Mouse (Mus musculus): ENCODE measurements around the gene Dusp12. TPM values are rescaled to one million over a fixed set of nuclear protein-coding genes. Genes with fewer than 3 reads are reported as not detected.

The Dusp12 gene
- total and polyA plus RNA-seq, 3 experiments: 30.4 to 41.7 (median 30.9) TPM

GRCm38 (mm10) chr1:170898413-170899075 is 13.2 kb upstream of the Dusp12 start (continued):
- TF ChIP-seq JUND (conservative IDR thresholded peaks at IDR 0.05; ENCODE audit: low read depth, low read length) (no peak; the same call in 1 of the 2 replicates), ETS1 (conservative IDR thresholded peaks at IDR 0.05; ENCODE audit: low read depth, low read length) (peak; percentile 68), ZKSCAN1 (IDR thresholded peaks at IDR 0.05; ENCODE audit: borderline replicate concordance, low read depth, low read length) (no peak), ELF1 (IDR thresholded peaks at IDR 0.05; ENCODE audit: low read depth, low read length) (peak; percentile 77), HCFC1 (IDR thresholded peaks at IDR 0.05; ENCODE audit: low read depth, low read length) (no peak; the same call in 1 of the 2 replicates), UBTF (IDR thresholded peaks at IDR 0.05; ENCODE audit: low read depth, low read length) (no peak), POLR2A (IDR thresholded peaks at IDR 0.05; ENCODE audit: low read depth, low read length) (peak; percentile 45; the same call in 1 of the 2 replicates), TCF12 (IDR thresholded peaks at IDR 0.05; ENCODE audit: low read depth, low read length) (peak; percentile 76)

GRCm38 (mm10) chr1:170896651-170897281 is 11.4 kb upstream of the Dusp12 start:
- peak overlapping the region in 1 of 3 experiments; percentile 10 for H3K4me3 ChIP-seq (replicated peaks in 1 of 3; ENCODE audit: low read depth in 2 of 3, low read length in 2 of 3, poor library complexity in 1 of 3)
- dilution Hi-C loops (cut with MboI; ENCODE audit: extremely low pct_ligation_motif_present, extremely low pct_unique_long_range_greater_than_20kb, low sequenced_read_pairs) (no loop called here), in situ Hi-C loops (cut with MboI; ENCODE audit: low pct_ligation_motif_present, low pct_unique_long_range_greater_than_20kb, low sequenced_read_pairs) (loop anchor here (5.0 to 10.0 kb wide), 2 partner anchors 216 to 328 kb away; partner anchors contain the start of genes Apoa2, Cfap126 and Tomm40l)
- H3K9ac ChIP-seq (ENCODE audit: insufficient read depth, low read depth): peak overlapping the region; percentile 25
- no peaks in the 10 kb centered on the region for H3K36me3 ChIP-seq (replicated peaks in 1 of 2; ENCODE audit: control insufficient read depth in 1 of 2, insufficient read depth in 1 of 2, low read length in 1 of 2)
- H3K79me2 ChIP-seq (replicated peaks; ENCODE audit: control insufficient read depth, extremely low read depth, insufficient read depth, poor library complexity, severe bottlenecking): no peaks in the 10 kb centered on the region
- H3K4me1 ChIP-seq (ENCODE audit: control insufficient read depth in 1 of 2, insufficient read depth in 2 of 2): peaks cover 11 to 39% of the 10 kb centered on the region in 2 experiments
- H3K27ac ChIP-seq (ENCODE audit: insufficient read depth, low read depth): peak overlapping the region; percentile 100
- DNase-seq (ENCODE audit: extremely low read depth): peak; percentile 60
- no peaks in the 10 kb centered on the region for H3K27me3 ChIP-seq (replicated peaks)
- peak overlapping the region; percentile 31 for H3K4me2 ChIP-seq (ENCODE audit: insufficient read depth, low read depth, poor library complexity, severe bottlenecking)
- no peaks in the 10 kb centered on the region for H3K9me3 ChIP-seq (replicated peaks; ENCODE audit: low read length)
- TF ChIP-seq TCF12 (IDR thresholded peaks at IDR 0.05; ENCODE audit: low read depth, low read length) (peak; percentile 3; the same call in 1 of the 2 replicates), POLR2A (IDR thresholded peaks at IDR 0.05; ENCODE audit: low read depth, low read length) (no peak), ZMIZ1 (IDR thresholded peaks at IDR 0.05; ENCODE audit: low read depth, low read length) (no peak), EP300 (IDR thresholded peaks at IDR 0.05; ENCODE audit: low read length) (peak; percentile 83), ELF1 (IDR thresholded peaks at IDR 0.05; ENCODE audit: low read depth, low read length) (0 out of 2 replicates have a peak, but pooled peaks have one; percentile 2), JUND (conservative IDR thresholded peaks at IDR 0.05; ENCODE audit: low read depth, low read length) (no peak), IRF4 (IDR thresholded peaks at IDR 0.05; ENCODE audit: low read depth, low read length) (peak; percentile 69), ETS1 (conservative IDR thresholded peaks at IDR 0.05; ENCODE audit: low read depth, low read length) (no peak; the same call in 1 of the 2 replicates), MYC (IDR thresholded peaks at IDR 0.05; ENCODE audit: low read depth, low read length) (no peak; the same call in 1 of the 2 replicates), SMC3 (IDR thresholded peaks at IDR 0.05; ENCODE audit: low read depth, low read length) (no peak), ZC3H11A (IDR thresholded peaks at IDR 0.05; ENCODE audit: low read depth, low read length) (no peak), KAT2A (IDR thresholded peaks at IDR 0.05; ENCODE audit: insufficient replicate concordance, low read length) (no peak), GABPA (IDR thresholded peaks at IDR 0.05; ENCODE audit: insufficient replicate concordance, low read depth, low read length) (no peak), RCOR1 (conservative IDR thresholded peaks at IDR 0.05; ENCODE audit: low read depth, low read length) (no peak), CHD1 (IDR thresholded peaks at IDR 0.05; ENCODE audit: low read depth, low read length) (no peak; the same call in 1 of the 2 replicates), TBP (conservative IDR thresholded peaks at IDR 0.05; ENCODE audit: low read depth, low read length) (no peak), MAFK (IDR thresholded peaks at IDR 0.05; ENCODE audit: insufficient replicate concordance, low read length) (no peak; the same call in 1 of the 2 replicates), MXI1 (IDR thresholded peaks at IDR 0.05; ENCODE audit: low read depth, low read length) (no peak), SIN3A (IDR thresholded peaks at IDR 0.05; ENCODE audit: low read length) (peak; percentile 69; the same call in 1 of the 2 replicates), NELFE (IDR thresholded peaks at IDR 0.05; ENCODE audit: low read depth, low read length) (no peak), MEF2A (IDR thresholded peaks at IDR 0.05; ENCODE audit: borderline replicate concordance, low read depth, low read length) (peak; percentile 97), NRF1 (IDR thresholded peaks at IDR 0.05; ENCODE audit: low read depth, low read length) (no peak), POLR2AphosphoS2 (IDR thresholded peaks at IDR 0.05; ENCODE audit: low read depth, low read length) (no peak), HCFC1 (IDR thresholded peaks at IDR 0.05; ENCODE audit: low read depth, low read length) (peak; percentile 42; the same call in 1 of the 2 replicates), RAD21 (IDR thresholded peaks at IDR 0.05; ENCODE audit: low read depth, low read length) (no peak), E2F4 (IDR thresholded peaks at IDR 0.05; ENCODE audit: insufficient replicate concordance, low read depth, low read length) (no peak), MAZ (IDR thresholded peaks at IDR 0.05; ENCODE audit: low read depth, low read length) (no peak), UBTF (IDR thresholded peaks at IDR 0.05; ENCODE audit: low read depth, low read length) (no peak), ZNF384 (IDR thresholded peaks at IDR 0.05; ENCODE audit: low read depth, low read length) (peak; percentile 80; the same call in 1 of the 2 replicates), PAX5 (IDR thresholded peaks at IDR 0.05; ENCODE audit: low read length) (no peak), CHD2 (IDR thresholded peaks at IDR 0.05; ENCODE audit: low read length) (no peak), JUN (IDR thresholded peaks at IDR 0.05; ENCODE audit: insufficient read depth, low read depth, low read length) (no peak)

Measured in CH12.LX (cell line).